Mouse (Mus musculus): ENCODE measurements at regions not wholly inside any gene's neighbourhood (a gene's known extent, or its start where the extent isn't known, plus 50 kb on each side); places are given as distances from the start of the nearest gene placed in this dataset.

GRCm38 (mm10) chr9:49969429-49969828 lies 170.7 kb upstream of the Ncam1 start:
- H3K27me3 ChIP-seq (ENCODE audit: insufficient read depth, low read length), result no peaks in the 10 kb centered on the region
- H3K9ac ChIP-seq, result no peak overlapping the region
- H3K4me1 ChIP-seq (ENCODE audit: insufficient read depth), result no peaks in the 10 kb centered on the region
- TF ChIP-seq CTCF (IDR thresholded peaks at IDR 0.05; ENCODE audit: low read depth), result no peak
- no peak for DNase-seq
- H3K4me3 ChIP-seq (ENCODE audit: low read depth, low read length), result no peak overlapping the region
- H3K9me3 ChIP-seq (ENCODE audit: low read depth, low read length), result no peaks in the 10 kb centered on the region
- no peaks in the 10 kb centered on the region for H3K36me3 ChIP-seq (ENCODE audit: insufficient read depth)
- ATAC-seq (ENCODE audit: insufficient read depth), result no peak
- no peak overlapping the region for H3K27ac ChIP-seq (ENCODE audit: low read depth)
- WGBS, result 74% methylated on average over 6 of the region's 6 CpGs
- H3K4me2 ChIP-seq, result no peak overlapping the region

GRCm38 (mm10) chr9:49964666-49965065 lies 165.9 kb upstream of the Ncam1 start:
- no peak for DNase-seq
- Histone ChIP-seq H3K27me3 (ENCODE audit: insufficient read depth, low read length) (no peaks in the 10 kb centered on the region), H3K9ac (no peak overlapping the region), H3K9me3 (ENCODE audit: low read depth, low read length) (no peaks in the 10 kb centered on the region), H3K36me3 (ENCODE audit: insufficient read depth) (no peaks in the 10 kb centered on the region), H3K27ac (ENCODE audit: low read depth) (no peak overlapping the region), H3K4me3 (ENCODE audit: low read depth, low read length) (no peak overlapping the region), H3K4me2 (no peak overlapping the region), H3K4me1 (ENCODE audit: insufficient read depth) (0 out of 2 replicates have a peak, but pooled peaks cover 4% of the 10 kb centered on the region)
- 70% methylated on average over 4 of the region's 4 CpGs for WGBS
- ATAC-seq (ENCODE audit: insufficient read depth), result no peak
- TF ChIP-seq CTCF (IDR thresholded peaks at IDR 0.05; ENCODE audit: low read depth), result no peak

- 0 out of 2 replicates have a peak, but pooled peaks cover 4% of the 10 kb centered on the region for H3K4me1 ChIP-seq (ENCODE audit: insufficient read depth)
- no peaks in the 10 kb centered on the region for H3K36me3 ChIP-seq (ENCODE audit: insufficient read depth)
- H3K9ac ChIP-seq, result no peak overlapping the region
- H3K4me3 ChIP-seq (ENCODE audit: low read depth, low read length), result no peak overlapping the region
- no peaks in the 10 kb centered on the region for H3K9me3 ChIP-seq (ENCODE audit: low read depth, low read length)
- no peaks in the 10 kb centered on the region for H3K27me3 ChIP-seq (ENCODE audit: insufficient read depth, low read length)
- no peak overlapping the region for H3K4me2 ChIP-seq
- WGBS, result 75% methylated on average over 8 of the region's 8 CpGs
- no peak for ATAC-seq (ENCODE audit: insufficient read depth)
- no peak for DNase-seq
- no peak overlapping the region for H3K27ac ChIP-seq (ENCODE audit: low read depth)
- TF ChIP-seq CTCF (IDR thresholded peaks at IDR 0.05; ENCODE audit: low read depth), result no peak
These were observed 163.9 kb upstream of the Ncam1 start for GRCm38 (mm10) chr9:49962561-49963071.

DNA sequence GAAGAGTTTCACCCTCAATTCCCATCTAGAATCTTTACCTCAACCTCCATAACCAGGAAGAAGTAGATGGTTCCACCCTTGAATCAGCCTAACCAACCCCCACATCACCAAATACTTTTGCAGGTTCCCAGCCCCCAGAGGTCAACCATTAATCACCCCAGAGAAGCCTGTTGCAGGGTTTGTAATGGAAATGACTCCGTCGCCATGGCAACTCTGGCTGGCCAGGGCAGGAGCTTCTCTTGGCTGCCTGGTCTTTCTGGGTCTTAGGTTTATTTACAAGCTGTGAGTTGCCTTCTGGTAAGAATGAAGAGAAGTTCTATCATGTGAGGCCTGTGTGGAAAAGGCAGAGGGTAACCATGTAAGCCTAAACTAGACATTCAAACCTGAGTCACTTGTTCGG lies 163.2 kb upstream of the Ncam1 start:
- no peaks in the 10 kb centered on the region for H3K36me3 ChIP-seq (ENCODE audit: insufficient read depth)
- no peaks in the 10 kb centered on the region for H3K9me3 ChIP-seq (ENCODE audit: low read depth, low read length)
- DNase-seq, result peak; percentile 59
- H3K4me2 ChIP-seq, result no peak overlapping the region
- no peak for ATAC-seq (ENCODE audit: insufficient read depth)
- no peak for TF ChIP-seq CTCF (IDR thresholded peaks at IDR 0.05; ENCODE audit: low read depth)
- H3K27ac ChIP-seq (ENCODE audit: low read depth), result no peak overlapping the region
- H3K4me1 ChIP-seq (ENCODE audit: insufficient read depth), result 0 out of 2 replicates have a peak, but pooled peaks cover 4% of the 10 kb centered on the region
- no peaks in the 10 kb centered on the region for H3K27me3 ChIP-seq (ENCODE audit: insufficient read depth, low read length)
- WGBS, result 27% methylated on average over 3 of the region's 3 CpGs
- H3K4me3 ChIP-seq (ENCODE audit: low read depth, low read length), result no peak overlapping the region
- no peak overlapping the region for H3K9ac ChIP-seq

DNA sequence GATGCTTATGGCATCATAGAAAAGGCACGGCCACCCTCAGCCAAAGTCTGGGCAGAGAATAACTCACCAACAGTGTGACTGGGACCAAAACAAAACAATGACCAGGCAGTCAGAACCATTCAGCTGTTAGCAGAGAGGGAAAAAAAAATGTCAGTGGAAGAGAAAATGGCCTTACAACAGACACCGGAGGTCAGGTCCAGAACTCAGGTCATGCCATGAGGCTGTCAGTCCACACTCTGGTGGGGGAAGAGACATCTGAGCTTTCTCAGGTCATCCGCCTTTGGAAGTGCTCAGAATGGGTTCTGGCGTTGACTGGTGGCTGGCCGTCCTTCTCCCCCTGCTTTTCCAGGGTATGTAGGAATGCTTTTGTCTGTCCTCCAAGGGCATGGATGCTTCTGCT lies 162.6 kb upstream of the Ncam1 start:
- no peak overlapping the region for H3K4me3 ChIP-seq (ENCODE audit: low read depth, low read length)
- no peaks in the 10 kb centered on the region for H3K36me3 ChIP-seq (ENCODE audit: insufficient read depth)
- H3K9me3 ChIP-seq (ENCODE audit: low read depth, low read length), result no peaks in the 10 kb centered on the region
- H3K4me2 ChIP-seq, result no peak overlapping the region
- no peak overlapping the region for H3K27ac ChIP-seq (ENCODE audit: low read depth)
- WGBS, result 74% methylated on average over 5 of the region's 5 CpGs
- H3K9ac ChIP-seq, result no peak overlapping the region
- TF ChIP-seq CTCF (IDR thresholded peaks at IDR 0.05; ENCODE audit: low read depth), result no peak
- DNase-seq, result no peak
- ATAC-seq (ENCODE audit: insufficient read depth), result no peak
- H3K27me3 ChIP-seq (ENCODE audit: insufficient read depth, low read length), result no peaks in the 10 kb centered on the region
- 0 out of 2 replicates have a peak, but pooled peaks cover 4% of the 10 kb centered on the region for H3K4me1 ChIP-seq (ENCODE audit: insufficient read depth)

DNA sequence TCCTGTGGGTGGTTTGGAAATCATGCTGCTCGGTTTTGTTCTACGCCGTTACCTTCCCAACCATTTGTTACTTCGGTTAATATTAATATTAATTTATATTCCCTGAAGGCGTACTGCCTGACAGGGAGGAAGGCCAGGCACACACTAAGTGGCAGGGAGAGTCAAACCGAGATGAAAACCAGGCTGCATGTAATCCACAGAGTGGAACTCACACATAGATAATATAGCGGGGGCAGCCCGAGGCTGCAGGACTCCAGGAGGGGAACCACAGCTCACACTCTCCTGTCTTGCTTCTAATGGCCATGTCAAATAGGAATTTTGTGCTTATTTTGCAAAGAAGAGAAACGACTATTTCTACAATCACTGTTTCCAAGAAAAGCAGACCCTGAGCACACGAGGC lies 161.3 kb upstream of the Ncam1 start:
- no peak for TF ChIP-seq CTCF (IDR thresholded peaks at IDR 0.05; ENCODE audit: low read depth)
- Histone ChIP-seq H3K27ac (ENCODE audit: low read depth) (no peak overlapping the region), H3K4me2 (no peak overlapping the region), H3K9me3 (ENCODE audit: low read depth, low read length) (no peaks in the 10 kb centered on the region), H3K9ac (no peak overlapping the region), H3K36me3 (ENCODE audit: insufficient read depth) (no peaks in the 10 kb centered on the region), H3K4me3 (ENCODE audit: low read depth, low read length) (no peak overlapping the region), H3K27me3 (ENCODE audit: insufficient read depth, low read length) (no peaks in the 10 kb centered on the region), H3K4me1 (ENCODE audit: insufficient read depth) (0 out of 2 replicates have a peak, but pooled peaks cover 4% of the 10 kb centered on the region)
- DNase-seq (no peak), ATAC-seq (ENCODE audit: insufficient read depth) (no peak)
- 50% methylated on average over 10 of the region's 10 CpGs for WGBS

GRCm38 (mm10) chr9:49958890-49959289 lies 160.2 kb upstream of the Ncam1 start:
- WGBS, result 72% methylated on average over 3 of the region's 3 CpGs
- no peak overlapping the region for H3K9ac ChIP-seq
- no peak overlapping the region for H3K4me3 ChIP-seq (ENCODE audit: low read depth, low read length)
- no peak for TF ChIP-seq CTCF (IDR thresholded peaks at IDR 0.05; ENCODE audit: low read depth)
- H3K36me3 ChIP-seq (ENCODE audit: insufficient read depth), result no peaks in the 10 kb centered on the region
- H3K4me1 ChIP-seq (ENCODE audit: insufficient read depth), result 0 out of 2 replicates have a peak, but pooled peaks cover 4% of the 10 kb centered on the region
- DNase-seq (no peak), ATAC-seq (ENCODE audit: insufficient read depth) (no peak)
- no peak overlapping the region for H3K4me2 ChIP-seq
- no peaks in the 10 kb centered on the region for H3K9me3 ChIP-seq (ENCODE audit: low read depth, low read length)
- no peak overlapping the region for H3K27ac ChIP-seq (ENCODE audit: low read depth)
- H3K27me3 ChIP-seq (ENCODE audit: insufficient read depth, low read length), result no peaks in the 10 kb centered on the region

DNA sequence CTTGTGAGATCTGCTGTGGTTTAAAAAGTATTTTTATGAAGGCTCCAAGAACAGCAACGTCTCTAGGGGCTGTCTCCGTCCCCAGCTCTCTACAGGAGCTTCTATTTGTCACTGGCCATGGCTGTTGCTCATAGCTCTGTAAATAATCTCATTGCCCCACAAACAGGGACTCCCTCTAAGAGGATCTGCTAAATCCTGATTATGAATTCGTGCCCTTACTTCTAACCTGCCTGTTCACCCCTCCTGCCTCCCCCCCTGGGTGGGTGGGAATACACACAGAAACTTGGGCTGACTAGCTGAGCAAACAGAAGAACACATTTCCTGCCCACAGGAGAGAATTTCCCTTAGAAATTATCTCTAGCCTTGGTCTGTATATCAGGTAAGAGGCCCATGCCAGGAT lies 155.9 kb upstream of the Ncam1 start:
- Histone ChIP-seq H3K27me3 (ENCODE audit: insufficient read depth, low read length) (no peaks in the 10 kb centered on the region), H3K4me2 (no peak overlapping the region), H3K36me3 (ENCODE audit: insufficient read depth) (no peaks in the 10 kb centered on the region), H3K9ac (no peak overlapping the region), H3K4me1 (ENCODE audit: insufficient read depth) (no peaks in the 10 kb centered on the region), H3K27ac (ENCODE audit: low read depth) (no peak overlapping the region), H3K4me3 (ENCODE audit: low read depth, low read length) (no peak overlapping the region), H3K9me3 (ENCODE audit: low read depth, low read length) (no peaks in the 10 kb centered on the region)
- 49% methylated on average over 3 of the region's 3 CpGs for WGBS
- ATAC-seq (ENCODE audit: insufficient read depth) (no peak), DNase-seq (no peak)
- TF ChIP-seq CTCF (IDR thresholded peaks at IDR 0.05; ENCODE audit: low read depth), result no peak

Measured in lung, embryonic 14.5 days (tissue).